Mouse (Mus musculus): ENCODE data around the gene C130026I21Rik. TPM values are rescaled to one million over a fixed set of nuclear protein-coding genes. Genes with fewer than 3 reads are reported as not detected.
A peak's percentile ranks its signal among the peaks of the same experiment; 100 is the strongest.
"Not testable (repeated sequence)": the region's sequence is repeated elsewhere in the genome, so short reads cannot be mapped to it uniquely, and the experiment has no call there.

The C130026I21Rik gene
- polyA plus RNA-seq, 1 experiment from 2014 or later: not detected

DNA sequence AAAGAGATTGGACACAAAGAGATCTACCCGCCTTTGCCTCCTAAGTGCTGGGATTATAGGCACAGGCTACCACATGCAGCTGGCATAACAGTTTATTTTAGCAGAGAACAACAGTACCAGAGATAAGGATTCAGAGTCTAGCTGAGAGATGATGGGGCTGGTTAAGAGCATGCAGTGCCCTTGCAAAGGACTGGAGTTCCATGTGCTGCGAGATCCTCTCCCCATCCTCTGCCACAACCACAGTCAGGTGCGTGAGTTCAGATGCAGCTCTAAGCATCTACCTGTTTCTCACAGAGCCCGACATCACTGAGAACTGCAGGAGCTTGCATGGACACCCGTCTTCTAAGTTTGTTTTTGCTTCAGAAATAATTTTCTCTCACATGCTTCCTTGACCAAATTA lies 24.1 kb downstream of the C130026I21Rik start:
- not testable (repeated sequence) for H3K36me3 ChIP-seq (ENCODE audit: control insufficient read depth, insufficient read depth, low read length); ATAC-seq (ENCODE audit: insufficient number of reproducible peaks, low FRiP score, low TSS enrichment, low read depth); H3K4me2 ChIP-seq (ENCODE audit: low read depth, severe bottlenecking); DNase-seq (ENCODE audit: low spot score); H3K27me3 ChIP-seq (ENCODE audit: control insufficient read depth, insufficient read depth, low read length); H3K4me1 ChIP-seq (ENCODE audit: control insufficient read depth, insufficient read depth, low read length); H3K4me3 ChIP-seq (ENCODE audit: low read depth, low read length); H3K9ac ChIP-seq (ENCODE audit: low read length); H3K27ac ChIP-seq (replicated peaks; ENCODE audit: low read depth, low read length)
- peaks cover 22% of the 10 kb centered on the region for H3K9me3 ChIP-seq (ENCODE audit: control insufficient read depth, low read length)
- 86% methylated on average over 4 of the region's 5 CpGs for WGBS

DNA sequence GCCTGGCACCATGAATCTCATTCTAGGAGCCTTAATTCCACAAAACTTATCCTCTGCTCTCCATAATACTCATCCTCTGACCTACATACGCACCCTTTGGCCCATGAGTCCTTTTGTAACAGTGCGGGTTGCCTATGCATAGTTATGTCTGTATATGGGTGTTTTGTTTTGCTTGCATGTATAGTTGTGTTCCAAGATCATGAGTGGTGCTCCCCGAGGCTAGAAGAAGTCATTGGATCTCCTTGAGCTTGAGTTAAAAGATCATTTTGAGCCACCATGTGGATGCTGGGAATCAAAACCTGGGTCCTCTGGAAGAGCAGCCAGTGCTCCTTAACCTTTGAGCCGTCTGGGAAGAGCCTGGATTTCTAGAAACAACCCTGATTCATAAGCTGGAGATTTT lies 25.4 kb downstream of the C130026I21Rik start:
- ATAC-seq (ENCODE audit: insufficient number of reproducible peaks, low FRiP score, low TSS enrichment, low read depth); H3K36me3 ChIP-seq (ENCODE audit: control insufficient read depth, insufficient read depth, low read length); H3K27me3 ChIP-seq (ENCODE audit: control insufficient read depth, insufficient read depth, low read length); H3K4me1 ChIP-seq (ENCODE audit: control insufficient read depth, insufficient read depth, low read length); H3K27ac ChIP-seq (replicated peaks; ENCODE audit: low read depth, low read length); H3K4me2 ChIP-seq (ENCODE audit: low read depth, severe bottlenecking); DNase-seq (ENCODE audit: low spot score); H3K4me3 ChIP-seq (ENCODE audit: low read depth, low read length); H3K9ac ChIP-seq (ENCODE audit: low read length): not testable (repeated sequence)
- 67% methylated on average over 3 of the region's 4 CpGs for WGBS
- H3K9me3 ChIP-seq (ENCODE audit: control insufficient read depth, low read length): peaks cover 27% of the 10 kb centered on the region

GRCm38 (mm10) chr1:85243023-85243422 lies 27.3 kb downstream of the C130026I21Rik start:
- H3K4me1 ChIP-seq (ENCODE audit: control insufficient read depth, insufficient read depth, low read length); H3K4me2 ChIP-seq (ENCODE audit: low read depth, severe bottlenecking); H3K4me3 ChIP-seq (ENCODE audit: low read depth, low read length); ATAC-seq (ENCODE audit: insufficient number of reproducible peaks, low FRiP score, low TSS enrichment, low read depth); H3K9ac ChIP-seq (ENCODE audit: low read length); DNase-seq (ENCODE audit: low spot score); H3K27ac ChIP-seq (replicated peaks; ENCODE audit: low read depth, low read length); H3K27me3 ChIP-seq (ENCODE audit: control insufficient read depth, insufficient read depth, low read length); H3K36me3 ChIP-seq (ENCODE audit: control insufficient read depth, insufficient read depth, low read length): not testable (repeated sequence)
- WGBS: 72% methylated on average over 2 of the region's 2 CpGs
- H3K9me3 ChIP-seq (ENCODE audit: control insufficient read depth, low read length): peaks cover 26% of the 10 kb centered on the region

GRCm38 (mm10) chr1:85239018-85239775 lies 31.2 kb downstream of the C130026I21Rik start:
- not testable (repeated sequence) for H3K36me3 ChIP-seq (ENCODE audit: control insufficient read depth, insufficient read depth, low read length); H3K27me3 ChIP-seq (ENCODE audit: control insufficient read depth, insufficient read depth, low read length); ATAC-seq (ENCODE audit: insufficient number of reproducible peaks, low FRiP score, low TSS enrichment, low read depth); H3K4me1 ChIP-seq (ENCODE audit: control insufficient read depth, insufficient read depth, low read length); H3K9ac ChIP-seq (ENCODE audit: low read length); H3K4me3 ChIP-seq (ENCODE audit: low read depth, low read length); H3K27ac ChIP-seq (replicated peaks; ENCODE audit: low read depth, low read length); H3K4me2 ChIP-seq (ENCODE audit: low read depth, severe bottlenecking)
- DNase-seq (ENCODE audit: low spot score): peak; percentile 16
- WGBS: 77% methylated on average over 4 of the region's 4 CpGs
- peaks cover 14% of the 10 kb centered on the region for H3K9me3 ChIP-seq (ENCODE audit: control insufficient read depth, low read length)

DNA sequence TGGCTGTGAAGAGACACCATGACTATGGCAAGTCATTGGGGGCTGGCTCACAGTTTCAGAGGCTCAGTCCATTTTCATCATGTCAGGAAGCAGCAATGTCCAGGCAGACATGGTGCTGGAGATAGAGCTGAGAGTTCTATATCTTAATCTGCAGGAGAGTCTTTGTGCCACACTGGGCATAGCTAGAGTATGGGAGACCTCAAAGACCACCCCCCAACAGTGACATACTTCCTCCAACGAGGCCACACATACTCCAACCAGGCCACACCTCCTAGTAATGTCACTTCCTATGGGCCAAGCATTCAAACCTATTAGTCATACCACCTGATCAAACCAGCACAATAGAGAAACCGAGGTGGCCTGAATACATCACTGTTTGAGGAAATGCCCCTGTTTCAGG lies 63.8 kb downstream of the C130026I21Rik start:
- not testable (repeated sequence) for H3K4me3 ChIP-seq (ENCODE audit: low read depth, low read length); H3K27me3 ChIP-seq (ENCODE audit: control insufficient read depth, insufficient read depth, low read length); ATAC-seq (ENCODE audit: insufficient number of reproducible peaks, low FRiP score, low TSS enrichment, low read depth); H3K4me1 ChIP-seq (ENCODE audit: control insufficient read depth, insufficient read depth, low read length); H3K27ac ChIP-seq (replicated peaks; ENCODE audit: low read depth, low read length); H3K9me3 ChIP-seq (ENCODE audit: control insufficient read depth, low read length); H3K9ac ChIP-seq (ENCODE audit: low read length); H3K4me2 ChIP-seq (ENCODE audit: low read depth, severe bottlenecking); H3K36me3 ChIP-seq (ENCODE audit: control insufficient read depth, insufficient read depth, low read length); DNase-seq (ENCODE audit: low spot score)
- WGBS: 72% methylated on average over 1 of the region's 2 CpGs

DNA sequence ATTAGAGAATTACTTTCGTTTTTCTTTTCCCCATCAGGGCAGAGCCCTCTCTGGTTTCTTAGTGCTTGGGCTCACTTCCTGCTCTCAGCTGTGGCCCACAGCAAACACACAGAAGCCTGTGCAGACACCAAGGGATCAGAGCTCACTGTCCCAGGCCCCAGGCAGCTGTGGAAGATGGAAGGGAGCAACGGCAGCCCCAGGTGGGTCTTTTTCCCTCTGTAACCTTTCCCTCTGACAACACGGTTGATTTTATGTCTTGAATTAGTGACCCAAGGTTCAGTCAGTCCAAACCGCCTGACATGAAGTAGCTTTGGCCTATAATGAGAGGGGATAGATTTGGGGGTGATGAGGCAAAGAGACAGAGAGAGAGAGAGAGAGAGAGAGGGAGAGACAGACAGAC lies 70.8 kb downstream of the C130026I21Rik start:
- not testable (repeated sequence) for H3K36me3 ChIP-seq (ENCODE audit: control insufficient read depth, insufficient read depth, low read length); H3K4me1 ChIP-seq (ENCODE audit: control insufficient read depth, insufficient read depth, low read length); H3K27me3 ChIP-seq (ENCODE audit: control insufficient read depth, insufficient read depth, low read length); H3K27ac ChIP-seq (replicated peaks; ENCODE audit: low read depth, low read length); H3K4me3 ChIP-seq (ENCODE audit: low read depth, low read length); H3K9me3 ChIP-seq (ENCODE audit: control insufficient read depth, low read length); DNase-seq (ENCODE audit: low spot score); H3K9ac ChIP-seq (ENCODE audit: low read length); ATAC-seq (ENCODE audit: insufficient number of reproducible peaks, low FRiP score, low TSS enrichment, low read depth); H3K4me2 ChIP-seq (ENCODE audit: low read depth, severe bottlenecking)
- WGBS: 84% methylated on average over 3 of the region's 4 CpGs

GRCm38 (mm10) chr1:85198647-85199350 lies 71.6 kb downstream of the C130026I21Rik start:
- H3K27ac ChIP-seq (replicated peaks; ENCODE audit: low read depth, low read length); DNase-seq (ENCODE audit: low spot score); H3K4me3 ChIP-seq (ENCODE audit: low read depth, low read length); H3K4me2 ChIP-seq (ENCODE audit: low read depth, severe bottlenecking); H3K9ac ChIP-seq (ENCODE audit: low read length); H3K4me1 ChIP-seq (ENCODE audit: control insufficient read depth, insufficient read depth, low read length); ATAC-seq (ENCODE audit: insufficient number of reproducible peaks, low FRiP score, low TSS enrichment, low read depth); H3K27me3 ChIP-seq (ENCODE audit: control insufficient read depth, insufficient read depth, low read length); H3K36me3 ChIP-seq (ENCODE audit: control insufficient read depth, insufficient read depth, low read length); H3K9me3 ChIP-seq (ENCODE audit: control insufficient read depth, low read length): not testable (repeated sequence)

GRCm38 (mm10) chr1:85196732-85197131 lies 73.6 kb downstream of the C130026I21Rik start:
- not testable (repeated sequence) for H3K9me3 ChIP-seq (ENCODE audit: control insufficient read depth, low read length); ATAC-seq (ENCODE audit: insufficient number of reproducible peaks, low FRiP score, low TSS enrichment, low read depth); H3K4me2 ChIP-seq (ENCODE audit: low read depth, severe bottlenecking); H3K4me3 ChIP-seq (ENCODE audit: low read depth, low read length); H3K9ac ChIP-seq (ENCODE audit: low read length); H3K27ac ChIP-seq (replicated peaks; ENCODE audit: low read depth, low read length); H3K36me3 ChIP-seq (ENCODE audit: control insufficient read depth, insufficient read depth, low read length); H3K27me3 ChIP-seq (ENCODE audit: control insufficient read depth, insufficient read depth, low read length); DNase-seq (ENCODE audit: low spot score); H3K4me1 ChIP-seq (ENCODE audit: control insufficient read depth, insufficient read depth, low read length)
- WGBS: 66% methylated on average over 4 of the region's 4 CpGs

Measured in limb, embryonic 11.5 days (tissue).